Mouse (Mus musculus) lung, embryonic 14.5 days (tissue): ENCODE data around the gene Obox8. TPM values are rescaled to one million over a fixed set of nuclear protein-coding genes. Genes with fewer than 3 reads are reported as not detected.

Experiments used
- ATAC-seq: fragments of 200-750 bp; cut with Nextera tagmentation; 2 replicates; pipeline ENCODE4 v1.8.0; 2017; ENCODE audit warnings: mild to moderate bottlenecking, moderate TSS enrichment, moderate library complexity; ENCODE audit not compliant: insufficient read depth
- DNase-seq: peaks from one replicate; pipeline ENCODE4 v3.0.0-alpha.2; 2015
- H3K27ac ChIP-seq: fragments of 300-500 bp; sonication (generic); 2 replicates; pipeline ENCODE4 v1.5.1; 2014; ENCODE audit warnings: low read depth, mild to moderate bottlenecking, moderate library complexity
- H3K27me3 ChIP-seq: fragments of 300-500 bp; sonication (generic); 2 replicates; pipeline ENCODE4 v1.6.1; 2014; ENCODE audit warnings: low read length, control low read depth; ENCODE audit not compliant: insufficient read depth
- H3K36me3 ChIP-seq: fragments of 300-500 bp; sonication (generic); 2 replicates; pipeline ENCODE4 v1.6.1; 2014; ENCODE audit warnings: control low read depth; ENCODE audit not compliant: insufficient read depth
- H3K4me1 ChIP-seq: fragments of 300-500 bp; sonication (generic); 2 replicates; pipeline ENCODE4 v1.6.1; 2014; ENCODE audit warnings: antibody characterized with exemption, control low read depth; ENCODE audit not compliant: insufficient read depth
- H3K4me2 ChIP-seq: fragments of 300-500 bp; sonication (generic); 2 replicates; pipeline ENCODE4 v1.6.1; 2014; ENCODE audit warnings: mild to moderate bottlenecking
- H3K4me3 ChIP-seq: fragments of 300-500 bp; sonication (generic); 2 replicates; pipeline ENCODE4 v1.5.1; 2014; ENCODE audit warnings: low read depth, low read length
- H3K9ac ChIP-seq: fragments of 300-500 bp; sonication (generic); 2 replicates; pipeline ENCODE4 v1.6.1; 2014
- H3K9me3 ChIP-seq: fragments of 300-500 bp; sonication (generic); 2 replicates; pipeline ENCODE4 v1.6.1; 2016; ENCODE audit warnings: low read depth, low read length, control low read depth
- CTCF ChIP-seq: IDR thresholded peaks from 2 replicates; pipeline ENCODE4 v1.5.1; 2016; ENCODE audit warnings: antibody characterized with exemption, low read depth
- WGBS: fragments of 180-500 bp; shearing (Covaris S2); extraction: QIAGEN DNeasy Blood & Tissue Kit; methylation state at CpG from one replicate; pipeline ENCODE4 v1.1.7; 2014; 5-methylcytosine and 5-hydroxymethylcytosine counted together
- polyA plus RNA-seq: library from polyadenylated mRNA; unstranded; fragments of >200 nt; fragmentation: Nextera tagmentation; extraction: Ambion mirVana; gene quantifications from 2 replicates; pipeline ENCODE4 v1.2.1, GENCODE M21; 2014

The Obox8 gene
- not detected in 2 replicates for polyA plus RNA-seq

DNA sequence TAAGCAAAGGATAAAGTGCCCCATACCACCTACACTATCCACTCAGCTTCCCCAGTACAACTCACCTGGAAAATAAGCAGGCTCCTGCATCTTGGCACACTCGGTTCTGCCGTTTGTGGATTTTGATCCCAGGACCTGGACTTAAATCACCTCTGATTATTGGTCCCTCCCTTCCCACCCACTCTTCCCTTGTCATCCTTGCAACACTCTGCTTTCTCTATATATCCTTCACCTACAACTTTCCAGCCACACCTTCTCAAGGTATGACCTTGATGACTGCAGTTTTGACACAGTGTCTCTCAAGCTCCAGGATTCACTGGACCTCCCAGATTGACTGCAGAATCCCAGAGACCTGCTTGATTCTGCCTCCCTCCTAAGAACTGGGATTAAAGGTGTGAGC, at the start of gene Obox8:
Gene Obox8 (minus strand): TSS at position 101 of the 400 bp plus-strand sequence.
- 81% methylated on average over 2 of the region's 2 CpGs for WGBS
- no peak within 1 kb of the TSS for H3K9ac ChIP-seq
- DNase-seq: no peak
- no peaks in the 10 kb centered on the region for H3K4me1 ChIP-seq
- H3K36me3 ChIP-seq: no peaks in the 10 kb centered on the region
- H3K4me3 ChIP-seq: no peak within 1 kb of the TSS
- H3K27me3 ChIP-seq: no peaks in the 10 kb centered on the region
- no peak for TF ChIP-seq CTCF
- H3K27ac ChIP-seq: no peak within 1 kb of the TSS
- no peak for ATAC-seq
- no peak within 1 kb of the TSS for H3K4me2 ChIP-seq
- H3K9me3 ChIP-seq: 0 out of 2 replicates have a peak, but pooled peaks cover 3% of the 10 kb centered on the region

GRCm38 (mm10) chr7:14317209-14317608, 16.1 kb downstream of the Obox8 start:
- ATAC-seq (no peak), DNase-seq (peak; percentile 18)
- Histone ChIP-seq H3K36me3 (no peaks in the 10 kb centered on the region), H3K9ac (no peak overlapping the region), H3K27me3 (no peaks in the 10 kb centered on the region), H3K4me3 (no peak overlapping the region), H3K4me2 (no peak overlapping the region), H3K9me3 (no peaks in the 10 kb centered on the region), H3K4me1 (no peaks in the 10 kb centered on the region), H3K27ac (no peak overlapping the region)
- 21% methylated on average over 2 of the region's 2 CpGs for WGBS
- peak; percentile 58 for TF ChIP-seq CTCF

DNA sequence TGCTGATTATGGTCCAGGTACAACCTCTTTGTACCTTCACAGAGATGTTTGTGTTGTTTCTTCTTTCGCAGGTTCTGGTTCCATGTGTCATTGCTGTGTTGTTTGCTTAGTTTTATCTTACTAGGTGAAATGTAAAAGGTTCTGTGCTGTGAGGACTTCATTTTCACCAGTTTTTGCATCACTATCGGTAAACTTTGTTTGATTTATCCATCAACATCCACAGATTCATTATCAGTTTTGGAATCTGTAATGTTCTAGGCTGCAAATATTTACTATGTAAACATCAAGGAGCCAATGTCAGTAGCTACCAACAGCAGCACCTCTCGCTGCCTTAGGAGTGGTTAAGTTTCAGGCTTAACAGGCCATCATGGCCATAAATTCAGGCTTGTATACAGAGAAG, 24.7 kb downstream of the Obox8 start:
- H3K9me3 ChIP-seq: no peaks in the 10 kb centered on the region; the same call in 1 of the 2 replicates
- no peak overlapping the region for H3K9ac ChIP-seq
- no peak for TF ChIP-seq CTCF
- ATAC-seq (no peak), DNase-seq (no peak)
- no peaks in the 10 kb centered on the region for H3K27me3 ChIP-seq
- no peaks in the 10 kb centered on the region for H3K36me3 ChIP-seq
- no peak overlapping the region for H3K4me2 ChIP-seq
- no peaks in the 10 kb centered on the region for H3K4me1 ChIP-seq
- no peak overlapping the region for H3K27ac ChIP-seq
- WGBS: 59% methylated on average over 3 of the region's 3 CpGs
- no peak overlapping the region for H3K4me3 ChIP-seq

DNA sequence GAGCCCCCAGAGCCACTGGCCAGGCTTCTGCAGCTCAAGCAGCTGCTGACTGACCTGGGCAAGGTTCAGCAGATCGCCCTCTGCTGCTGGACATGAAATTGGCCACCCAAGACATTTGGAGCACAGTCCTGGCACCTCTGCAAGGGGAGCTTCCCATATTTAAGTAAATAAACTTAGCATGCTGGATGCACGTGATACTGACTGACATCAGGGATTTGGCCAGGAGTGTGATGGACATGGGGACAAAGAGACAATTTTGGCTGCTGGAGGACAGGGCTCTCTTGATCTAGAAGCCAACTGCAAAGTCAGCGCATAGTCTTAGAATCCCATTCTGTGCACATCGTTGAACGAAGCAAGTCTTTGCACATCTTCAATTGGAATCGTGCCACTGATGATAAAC, 25.8 kb downstream of the Obox8 start:
- Histone ChIP-seq H3K4me1 (no peaks in the 10 kb centered on the region), H3K27me3 (no peaks in the 10 kb centered on the region), H3K4me2 (no peak overlapping the region), H3K36me3 (no peaks in the 10 kb centered on the region), H3K4me3 (no peak overlapping the region), H3K9ac (no peak overlapping the region), H3K27ac (no peak overlapping the region), H3K9me3 (no peaks in the 10 kb centered on the region; the same call in 1 of the 2 replicates)
- ATAC-seq (no peak), DNase-seq (no peak)
- no peak for TF ChIP-seq CTCF
- WGBS: 79% methylated on average over 6 of the region's 6 CpGs

Other genes with a start within 250 kb of the Obox8 start
- gene Sult2a3, start 210.5 kb downstream of the Obox8 start, polyA plus RNA-seq: not detected in 2 replicates
- gene Sult2a6, start 78.7 kb downstream of the Obox8 start, polyA plus RNA-seq: not detected in 2 replicates
- gene Sult2a8, start 113.2 kb upstream of the Obox8 start, polyA plus RNA-seq: not detected in 2 replicates
- not detected in 2 replicates for gene Sult2a7, start 160.7 kb upstream of the Obox8 start, polyA plus RNA-seq
- 0.30 and 0.61 TPM in 2 replicates for gene Vmn1r90, start 229.9 kb upstream of the Obox8 start, polyA plus RNA-seq